Mouse (Mus musculus) lung, embryonic 14.5 days (tissue): ENCODE data around the gene Nubp1. TPM values are rescaled to one million over a fixed set of nuclear protein-coding genes. Genes with fewer than 3 reads are reported as not detected.

Source experiments
- ATAC-seq: fragments of 200-750 bp; cut with Nextera tagmentation; 2 replicates; pipeline ENCODE4 v1.8.0; 2017; ENCODE audit warnings: mild to moderate bottlenecking, moderate TSS enrichment, moderate library complexity; ENCODE audit not compliant: insufficient read depth
- DNase-seq: peaks from one replicate; pipeline ENCODE4 v3.0.0-alpha.2; 2015
- H3K27ac ChIP-seq: fragments of 300-500 bp; sonication (generic); 2 replicates; pipeline ENCODE4 v1.5.1; 2014; ENCODE audit warnings: low read depth, mild to moderate bottlenecking, moderate library complexity
- H3K27me3 ChIP-seq: fragments of 300-500 bp; sonication (generic); 2 replicates; pipeline ENCODE4 v1.6.1; 2014; ENCODE audit warnings: low read length, control low read depth; ENCODE audit not compliant: insufficient read depth
- H3K36me3 ChIP-seq: fragments of 300-500 bp; sonication (generic); 2 replicates; pipeline ENCODE4 v1.6.1; 2014; ENCODE audit warnings: control low read depth; ENCODE audit not compliant: insufficient read depth
- H3K4me1 ChIP-seq: fragments of 300-500 bp; sonication (generic); 2 replicates; pipeline ENCODE4 v1.6.1; 2014; ENCODE audit warnings: antibody characterized with exemption, control low read depth; ENCODE audit not compliant: insufficient read depth
- H3K4me2 ChIP-seq: fragments of 300-500 bp; sonication (generic); 2 replicates; pipeline ENCODE4 v1.6.1; 2014; ENCODE audit warnings: mild to moderate bottlenecking
- H3K4me3 ChIP-seq: fragments of 300-500 bp; sonication (generic); 2 replicates; pipeline ENCODE4 v1.5.1; 2014; ENCODE audit warnings: low read depth, low read length
- H3K9ac ChIP-seq: fragments of 300-500 bp; sonication (generic); 2 replicates; pipeline ENCODE4 v1.6.1; 2014
- H3K9me3 ChIP-seq: fragments of 300-500 bp; sonication (generic); 2 replicates; pipeline ENCODE4 v1.6.1; 2016; ENCODE audit warnings: low read depth, low read length, control low read depth
- CTCF ChIP-seq: IDR thresholded peaks from 2 replicates; pipeline ENCODE4 v1.5.1; 2016; ENCODE audit warnings: antibody characterized with exemption, low read depth
- WGBS: fragments of 180-500 bp; shearing (Covaris S2); extraction: QIAGEN DNeasy Blood & Tissue Kit; methylation state at CpG from one replicate; pipeline ENCODE4 v1.1.7; 2014; 5-methylcytosine and 5-hydroxymethylcytosine counted together
- polyA plus RNA-seq: library from polyadenylated mRNA; unstranded; fragments of >200 nt; fragmentation: Nextera tagmentation; extraction: Ambion mirVana; gene quantifications from 2 replicates; pipeline ENCODE4 v1.2.1, GENCODE M21; 2014

The Nubp1 gene
- polyA plus RNA-seq, 1 experiment from 2014 or later, result 83.6 TPM

DNA sequence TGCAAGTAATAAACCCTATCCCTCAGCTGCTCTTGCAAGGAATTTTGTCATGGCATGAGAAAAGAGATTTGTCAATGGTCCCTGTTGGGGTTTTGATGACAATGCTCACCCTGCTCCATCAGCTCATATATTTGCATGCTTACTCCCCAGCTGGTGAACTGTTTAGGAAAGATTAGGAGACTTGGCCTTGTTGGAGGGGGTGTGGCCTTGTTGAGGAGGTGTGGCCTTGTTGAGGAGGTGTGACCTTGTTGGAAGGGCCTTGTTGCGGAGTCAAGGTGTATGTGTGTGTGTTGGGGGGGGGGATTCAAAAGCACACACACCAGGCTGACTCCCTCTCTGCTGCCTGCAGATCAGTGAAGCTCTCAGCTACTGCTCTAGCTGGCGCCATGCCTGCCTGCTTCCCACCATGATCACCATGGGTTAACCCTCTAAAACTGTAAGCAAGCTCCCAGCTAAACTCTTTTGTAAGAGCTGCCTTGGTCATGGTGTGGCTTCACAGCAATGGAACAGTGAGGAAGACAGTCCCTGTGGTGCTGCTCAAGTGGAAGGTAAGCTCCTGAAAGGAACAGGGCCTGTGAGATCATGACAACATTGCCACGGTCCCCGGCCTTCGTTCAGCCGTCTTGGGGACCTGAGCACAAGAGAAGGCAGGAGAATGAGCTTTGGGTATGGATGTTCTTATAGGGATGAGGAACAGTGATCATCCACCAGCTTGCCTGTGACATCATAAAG lies 22.9 kb upstream of the Nubp1 start:
- WGBS, result 86% methylated on average over 6 of the region's 6 CpGs
- TF ChIP-seq CTCF, result no peak
- no peak for ATAC-seq

GRCm38 (mm10) chr16:10392587-10392986 lies 19.2 kb upstream of the Nubp1 start:
- H3K4me1 ChIP-seq, result no peaks in the 10 kb centered on the region
- no peak overlapping the region for H3K4me2 ChIP-seq
- no peaks in the 10 kb centered on the region for H3K9me3 ChIP-seq
- H3K27ac ChIP-seq, result no peak overlapping the region
- H3K27me3 ChIP-seq, result peaks cover 3% of the 10 kb centered on the region; the same call in 1 of the 2 replicates
- H3K4me3 ChIP-seq, result no peak overlapping the region
- no peak overlapping the region for H3K9ac ChIP-seq
- 70% methylated on average over 9 of the region's 9 CpGs for WGBS
- ATAC-seq (no peak), DNase-seq (no peak)
- no peaks in the 10 kb centered on the region for H3K36me3 ChIP-seq
- no peak for TF ChIP-seq CTCF

More for the DNA sequence above, 22.9 kb upstream of the Nubp1 start:
- Histone ChIP-seq H3K4me3 (no peak overlapping the region), H3K36me3 (no peaks in the 10 kb centered on the region), H3K4me1 (no peaks in the 10 kb centered on the region), H3K27me3 (no peaks in the 10 kb centered on the region), H3K9ac (no peak overlapping the region), H3K4me2 (no peak overlapping the region), H3K9me3 (no peaks in the 10 kb centered on the region), H3K27ac (no peak overlapping the region)
- no peak for DNase-seq

DNA sequence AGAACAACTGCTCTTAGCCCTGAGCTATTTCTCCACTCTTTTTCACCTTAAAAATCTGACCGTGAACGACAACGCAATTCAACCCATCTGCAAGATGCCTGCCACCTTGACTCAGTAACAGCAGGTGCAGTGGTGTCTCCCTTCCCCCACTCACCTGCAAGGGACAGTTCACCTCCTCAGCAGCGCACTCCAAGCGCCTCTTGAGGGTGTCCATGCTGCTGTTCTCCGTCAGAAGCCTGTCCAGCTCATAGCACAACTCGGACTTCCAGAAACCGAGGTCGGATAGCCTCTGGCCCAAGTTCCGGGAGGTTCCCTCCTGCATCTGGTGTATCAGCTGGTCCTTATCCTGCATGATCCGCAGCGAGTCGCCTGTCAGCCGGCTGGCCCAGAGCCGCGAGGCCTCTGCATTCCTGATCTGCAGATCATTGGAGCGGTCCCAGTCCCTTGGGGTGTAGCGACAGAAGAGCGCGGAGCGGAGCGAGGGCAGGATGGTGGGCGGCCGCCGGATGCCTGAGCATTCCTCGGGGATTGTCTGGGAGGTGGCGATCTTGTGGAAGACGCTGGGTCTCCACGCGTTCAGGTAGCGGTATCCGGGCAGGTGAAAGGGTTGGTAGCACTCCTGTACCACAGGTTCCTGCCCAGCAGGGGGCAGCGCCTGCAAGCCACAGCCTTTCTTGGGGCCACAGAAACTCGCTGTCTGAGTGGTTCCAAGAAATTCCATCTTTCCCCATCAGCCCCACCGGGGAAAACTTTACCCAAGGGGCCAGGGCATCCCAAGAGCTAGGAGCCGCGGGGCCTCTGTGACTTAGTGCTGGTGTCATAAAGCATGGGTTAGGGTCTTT lies 16.8 kb upstream of the Nubp1 start, which contains the start of gene Tekt5:
TSS of gene Tekt5 (minus strand) at position 792 of the 842 bp plus-strand sequence.
- Histone ChIP-seq H3K27ac (no peak within 1 kb of the TSS), H3K9me3 (no peaks in the 10 kb centered on the region), H3K4me1 (no peaks in the 10 kb centered on the region), H3K9ac (no peak within 1 kb of the TSS; the same call in 1 of the 2 replicates), H3K36me3 (no peaks in the 10 kb centered on the region), H3K27me3 (peaks cover 3% of the 10 kb centered on the region; the same call in 1 of the 2 replicates), H3K4me2 (peak within 1 kb of the TSS; percentile 54), H3K4me3 (peak within 1 kb of the TSS; percentile 23)
- 7% methylated on average over 37 of the region's 37 CpGs for WGBS
- peak; percentile 75 for TF ChIP-seq CTCF
- DNase-seq (peak; percentile 71), ATAC-seq (peak; percentile 85)

GRCm38 (mm10) chr16:10398755-10399154 lies 13.0 kb upstream of the Nubp1 start:
- no peak overlapping the region for H3K9ac ChIP-seq
- H3K4me1 ChIP-seq, result no peaks in the 10 kb centered on the region
- 59% methylated on average over 5 of the region's 5 CpGs for WGBS
- no peak overlapping the region for H3K4me3 ChIP-seq
- no peak for TF ChIP-seq CTCF
- H3K36me3 ChIP-seq, result no peaks in the 10 kb centered on the region
- H3K27me3 ChIP-seq, result peaks cover 3% of the 10 kb centered on the region; the same call in 1 of the 2 replicates
- no peaks in the 10 kb centered on the region for H3K9me3 ChIP-seq
- H3K27ac ChIP-seq, result no peak overlapping the region
- ATAC-seq, result peak; percentile 36; the same call in 1 of the 2 replicates
- no peak overlapping the region for H3K4me2 ChIP-seq
- DNase-seq, result no peak

- H3K4me2 ChIP-seq, result no peak overlapping the region
- no peaks in the 10 kb centered on the region for H3K36me3 ChIP-seq
- H3K4me1 ChIP-seq, result no peaks in the 10 kb centered on the region
- 25% methylated on average over 7 of the region's 7 CpGs for WGBS
- H3K4me3 ChIP-seq, result no peak overlapping the region
- ATAC-seq, result peak; percentile 31; the same call in 1 of the 2 replicates
- no peak overlapping the region for H3K27ac ChIP-seq
- H3K27me3 ChIP-seq, result no peaks in the 10 kb centered on the region; the same call in 1 of the 2 replicates
- TF ChIP-seq CTCF, result peak; percentile 95
- peak; percentile 90 for DNase-seq
- no peaks in the 10 kb centered on the region for H3K9me3 ChIP-seq
- no peak overlapping the region for H3K9ac ChIP-seq
Observed at GRCm38 (mm10) chr16:10399160-10399559, 12.6 kb upstream of the Nubp1 start.

DNA sequence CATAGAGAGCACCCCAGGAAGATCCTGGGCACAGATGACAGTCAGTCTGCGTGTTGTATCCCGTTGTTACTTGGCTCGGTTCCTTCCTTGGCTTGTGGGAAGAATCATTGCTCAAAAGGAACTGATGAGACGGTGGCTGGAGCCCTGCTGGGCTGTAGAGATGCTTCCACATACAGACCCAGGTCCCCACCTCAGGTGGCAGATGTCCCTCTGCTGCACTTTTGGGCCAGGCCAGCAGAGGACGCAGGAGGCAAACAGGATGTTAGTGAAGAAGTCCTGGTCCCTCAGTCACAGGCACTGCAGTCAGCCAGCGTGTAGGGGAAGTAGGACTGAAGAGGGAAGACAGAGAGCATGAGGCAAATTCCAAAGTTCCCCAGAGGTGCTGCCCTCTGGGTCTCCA lies 4.2 kb downstream of the Nubp1 start:
- TF ChIP-seq CTCF, result peak; percentile 51
- H3K4me2 ChIP-seq, result no peak overlapping the region
- H3K4me1 ChIP-seq, result no peaks in the 10 kb centered on the region; the same call in 1 of the 2 replicates
- no peak overlapping the region for H3K27ac ChIP-seq
- ATAC-seq (no peak), DNase-seq (peak; percentile 27)
- H3K9me3 ChIP-seq, result no peaks in the 10 kb centered on the region
- H3K27me3 ChIP-seq, result no peaks in the 10 kb centered on the region
- no peak overlapping the region for H3K9ac ChIP-seq
- H3K36me3 ChIP-seq, result peaks cover 68% of the 10 kb centered on the region
- H3K4me3 ChIP-seq, result no peak overlapping the region
- WGBS, result 78% methylated on average over 6 of the region's 6 CpGs

GRCm38 (mm10) chr16:10416866-10417265 lies 5.1 kb downstream of the Nubp1 start:
- 91% methylated on average over 4 of the region's 4 CpGs for WGBS
- Histone ChIP-seq H3K9ac (no peak overlapping the region), H3K4me3 (no peak overlapping the region)

More at GRCm38 (mm10) chr16:10416866-10417265, 5.1 kb downstream of the Nubp1 start:
- no peak for ATAC-seq
- H3K27ac ChIP-seq, result no peak overlapping the region
- no peak for DNase-seq
- H3K36me3 ChIP-seq, result peaks cover 76% of the 10 kb centered on the region
- H3K4me1 ChIP-seq, result no peaks in the 10 kb centered on the region
- peak; percentile 58 for TF ChIP-seq CTCF
- H3K4me2 ChIP-seq, result no peak overlapping the region
- H3K9me3 ChIP-seq, result no peaks in the 10 kb centered on the region
- no peaks in the 10 kb centered on the region for H3K27me3 ChIP-seq
